Mouse (Mus musculus): Measurements from ENCODE around the gene Adam19. TPM values are rescaled to one million over a fixed set of nuclear protein-coding genes. Genes with fewer than 3 reads are reported as not detected.

Adam19 gene
- 100 to 1,000 TPM in 1 of 2 experiments, 10 to 100 TPM in 1; 93.1 to 106 TPM for total RNA-seq (2023)

GRCm38 (mm10) chr11:46055896-46056769 lies at the start of gene Adam19:
Adam19 (plus strand) TSS chr11:46055992.

GRCm38 (mm10) chr11:46052105-46052659 lies 3.6 kb upstream of the Adam19 start, which contains the start of gene Gm12166:
Gm12166 (minus strand) TSS chr11:46052321.

GRCm38 (mm10) chr11:46165866-46166585 lies 110.2 kb downstream of the Adam19 start, which contains the start of gene Nipal4:
Nipal4 (minus strand) TSS chr11:46166508.

Other genes with a start within 250 kb of the Adam19 start
- 100 to 1,000 TPM; 146 to 153 TPM for gene Clint1, start 203.9 kb upstream of the Adam19 start, total RNA-seq (2023)
- gene Lsm11, start 111.1 kb upstream of the Adam19 start, total RNA-seq (2023) = 1 to 10 TPM; 6.8 to 8.7 TPM
- 1 to 10 TPM; 7.2 to 9.8 TPM for gene Thg1l, start 100.5 kb upstream of the Adam19 start, total RNA-seq (2023)
- not detected for gene Sox30, start 75.7 kb upstream of the Adam19 start, total RNA-seq (2023)
- gene Gm12166, start 3.7 kb upstream of the Adam19 start, total RNA-seq (2023) = 1 to 10 TPM; 1.8 to 5.5 TPM
- under 1 TPM in 1 of 2 experiments, not detected in 1; 0.27 TPM for gene Nipal4, start 110.5 kb downstream of the Adam19 start, total RNA-seq (2023)
- gene Fndc9, start 179.5 kb downstream of the Adam19 start, total RNA-seq (2023) = not detected